Mouse (Mus musculus): Measurements from ENCODE around the gene Mill2.

DNA sequence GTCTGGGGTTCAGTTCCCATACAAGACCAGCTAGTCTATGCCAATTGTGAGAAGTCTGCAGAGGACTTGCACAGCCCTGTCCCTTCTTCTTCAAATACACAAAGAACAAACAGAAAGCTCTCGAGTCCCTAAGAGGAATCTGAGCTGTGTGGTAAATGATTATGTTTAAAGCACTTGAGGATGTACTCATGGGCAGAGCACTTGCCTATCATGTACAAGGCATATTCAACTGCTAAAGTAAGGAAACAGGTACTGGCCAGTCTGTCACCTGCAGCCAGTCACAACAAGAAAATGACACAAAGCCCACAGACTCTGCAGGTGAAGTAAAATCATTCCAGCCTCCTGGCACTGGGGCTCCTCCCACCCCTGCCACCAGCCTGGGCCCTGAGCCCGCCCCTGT, 60.7 kb downstream of the Mill2 start:
- TF ChIP-seq ZC3H11A (IDR thresholded peaks at IDR 0.05; ENCODE audit: borderline replicate concordance, low read depth, low read length) = no peak
- no peak for TF ChIP-seq HCFC1 (IDR thresholded peaks at IDR 0.05; ENCODE audit: borderline replicate concordance, insufficient read depth, low read length)
